In genomic region chr11:119428649-119429136, GRCm38 (mm10) we compare ENCODE assay signal across 8 mouse cellular contexts. TPM values are rescaled to one million over a fixed set of nuclear protein-coding genes. Genes with fewer than 3 reads are reported as not detected.
A peak's percentile ranks its signal among the peaks of the same experiment; 100 is the strongest.
DNase-seq lines count a peak whose midpoint lies in the region; ATAC-seq and TF ChIP-seq lines count a peak whose summit lies in the region.

No protein-coding gene starts in this region.

- H3K4me2 ChIP-seq in hindbrain, embryonic 11.5 days (replicated peaks; ENCODE audit: low read depth, low read length), result peak overlapping the region; percentile 40
- H3K4me2 ChIP-seq in limb, embryonic 14.5 days (replicated peaks; ENCODE audit: low read depth, low read length, severe bottlenecking), result peak overlapping the region; percentile 49
- H3K4me2 ChIP-seq in midbrain, embryonic 15.5 days, result peak overlapping the region; percentile 74

- peak overlapping the region; percentile 44 for H3K4me3 ChIP-seq in forebrain, embryonic 10.5 days
- peak overlapping the region; percentile 13; the same call in 1 of the 2 replicates for H3K4me3 ChIP-seq in hindbrain, embryonic 11.5 days (ENCODE audit: low read depth, low read length)
- peak overlapping the region; percentile 15 for H3K4me3 ChIP-seq in limb, embryonic 14.5 days (replicated peaks; ENCODE audit: low read length)
- peak overlapping the region; percentile 38 for H3K4me3 ChIP-seq in midbrain, embryonic 15.5 days
- no peak overlapping the region for H3K4me3 ChIP-seq in thymus, adult 2 months (ENCODE audit: control insufficient read depth, insufficient read depth, low read length)

- H3K9me3 ChIP-seq in forebrain, embryonic 10.5 days, result no peaks in the 10 kb centered on the region
- H3K9me3 ChIP-seq in hindbrain, embryonic 11.5 days (ENCODE audit: control insufficient read depth, low read length), result no peaks in the 10 kb centered on the region
- H3K9me3 ChIP-seq in limb, embryonic 14.5 days (ENCODE audit: control insufficient read depth, low read length), result no peaks in the 10 kb centered on the region
- H3K9me3 ChIP-seq in midbrain, embryonic 15.5 days, result no peaks in the 10 kb centered on the region

- no peaks in the 10 kb centered on the region for H3K27me3 ChIP-seq in forebrain, embryonic 10.5 days (ENCODE audit: poor library complexity, severe bottlenecking)
- no peaks in the 10 kb centered on the region for H3K27me3 ChIP-seq in hindbrain, embryonic 11.5 days (ENCODE audit: control insufficient read depth, insufficient read depth, low read length)
- H3K27me3 ChIP-seq in limb, embryonic 14.5 days (ENCODE audit: control insufficient read depth, insufficient read depth, low read length), result no peaks in the 10 kb centered on the region
- H3K27me3 ChIP-seq in midbrain, embryonic 15.5 days (replicated peaks), result no peaks in the 10 kb centered on the region
- H3K27me3 ChIP-seq in thymus, adult 2 months (ENCODE audit: control insufficient read depth, insufficient read depth, low read length), result no peaks in the 10 kb centered on the region

- no peak for TF ChIP-seq POLR2A in limb, embryonic 14.5 days (IDR thresholded peaks at IDR 0.05; ENCODE audit: borderline replicate concordance, extremely low read depth, insufficient read depth, insufficient read length)
- TF ChIP-seq POLR2A in thymus, adult 2 months (IDR thresholded peaks at IDR 0.05; ENCODE audit: control insufficient read depth, extremely low read depth, insufficient read depth, low read length, poor library complexity), result no peak

- WGBS in forebrain, embryonic 10.5 days, result 1% methylated on average over 30 of the region's 35 CpGs
- 1% methylated on average over 29 of the region's 35 CpGs for WGBS in hindbrain, embryonic 11.5 days
- 2% methylated on average over 30 of the region's 35 CpGs for WGBS in limb, embryonic 14.5 days
- under 1% methylated on average over 31 of the region's 35 CpGs for WGBS in midbrain, embryonic 15.5 days
- WGBS in thymus, adult 2 months, result 2% methylated on average over 32 of the region's 35 CpGs

- H3K27ac ChIP-seq in forebrain, embryonic 10.5 days, result 0 out of 2 replicates have a peak overlapping the region, but pooled peaks have one; percentile 20
- H3K27ac ChIP-seq in hindbrain, embryonic 11.5 days (ENCODE audit: low read depth, low read length), result no peak overlapping the region
- no peak overlapping the region for H3K27ac ChIP-seq in limb, embryonic 14.5 days (replicated peaks; ENCODE audit: low read depth, low read length)
- H3K27ac ChIP-seq in midbrain, embryonic 15.5 days, result no peak overlapping the region
- H3K27ac ChIP-seq in thymus, adult 2 months (ENCODE audit: control insufficient read depth, insufficient read depth, low read length), result peak overlapping the region; percentile 92

- 0 out of 2 replicates have a peak, but pooled peaks have one; percentile 53 for ATAC-seq in hindbrain, embryonic 11.5 days (ENCODE audit: low FRiP score)
- ATAC-seq in limb, embryonic 14.5 days (ENCODE audit: low FRiP score, low read depth), result 0 out of 2 replicates have a peak, but pooled peaks have one; percentile 26
- no peak for ATAC-seq in midbrain, embryonic 15.5 days (replicated peaks)

- H3K9ac ChIP-seq in hindbrain, embryonic 11.5 days (ENCODE audit: low read depth, low read length), result no peak overlapping the region
- H3K9ac ChIP-seq in limb, embryonic 14.5 days (ENCODE audit: low read depth, low read length, severe bottlenecking), result peak overlapping the region; percentile 5; the same call in 1 of the 2 replicates
- no peak overlapping the region for H3K9ac ChIP-seq in midbrain, embryonic 15.5 days

- H3K36me3 ChIP-seq in forebrain, embryonic 10.5 days (replicated peaks), result no peaks in the 10 kb centered on the region
- no peaks in the 10 kb centered on the region for H3K36me3 ChIP-seq in hindbrain, embryonic 11.5 days (ENCODE audit: control insufficient read depth, insufficient read depth, low read length)
- peaks cover 4% of the 10 kb centered on the region; the same call in 1 of the 2 replicates for H3K36me3 ChIP-seq in limb, embryonic 14.5 days (ENCODE audit: control insufficient read depth, insufficient read depth, low read length)
- H3K36me3 ChIP-seq in midbrain, embryonic 15.5 days (replicated peaks), result no peaks in the 10 kb centered on the region
- H3K36me3 ChIP-seq in thymus, adult 2 months (ENCODE audit: control insufficient read depth, insufficient read depth, low read length), result peaks cover 11% of the 10 kb centered on the region

- peaks cover 16% of the 10 kb centered on the region for H3K4me1 ChIP-seq in forebrain, embryonic 10.5 days
- no peaks in the 10 kb centered on the region for H3K4me1 ChIP-seq in hindbrain, embryonic 11.5 days (replicated peaks; ENCODE audit: control insufficient read depth, insufficient read depth, low read length)
- H3K4me1 ChIP-seq in limb, embryonic 14.5 days (ENCODE audit: control insufficient read depth, insufficient read depth, low read length), result no peaks in the 10 kb centered on the region
- H3K4me1 ChIP-seq in midbrain, embryonic 15.5 days, result peaks cover 7% of the 10 kb centered on the region
- peaks cover 16% of the 10 kb centered on the region for H3K4me1 ChIP-seq in thymus, adult 2 months (replicated peaks; ENCODE audit: control insufficient read depth, insufficient read depth, low read length)

- peak; percentile 89 for DNase-seq in CD4-positive helper T cell, adult 2 months (ENCODE audit: low read depth, low spot score)
- DNase-seq in adrenal gland, adult 18-20 months (ENCODE audit: low spot score in 2 of 2), result peak; percentile 20 to 45
- DNase-seq in forebrain, embryonic 10.5 days (ENCODE audit: extremely low spot score, low spot score), result peak; percentile 65
- DNase-seq in hindbrain, embryonic 11.5 days (ENCODE audit: low spot score), result peak; percentile 51
- peak; percentile 3 for DNase-seq in limb, embryonic 14.5 days (ENCODE audit: low spot score)
- peak; percentile 80 for DNase-seq in thymus, adult 2 months
- no peak for DNase-seq in right cerebral cortex, postnatal 14 days

- TF ChIP-seq CTCF in thymus, adult 2 months (IDR thresholded peaks at IDR 0.05; ENCODE audit: borderline replicate concordance, control insufficient read depth, extremely low read depth, insufficient read depth, low read length, poor library complexity), result no peak

RNA-seq across cellular contexts. Expression of gene Rnf213, which starts 35.8 kb away (rescaled TPM):
- total RNA-seq in adrenal gland, adult 18-20 months (2021), result 10 to 100 TPM; 19.1 to 20.6 TPM
- 1.4 and 1.5 TPM in 2 replicates for polyA plus RNA-seq in forebrain, embryonic 10.5 days (2016; fragmentation: Nextera tagmentation; extraction: Ambion mirVana)
- 2.0 and 2.1 TPM in 2 replicates for polyA plus RNA-seq in hindbrain, embryonic 11.5 days (2014; fragmentation: Nextera tagmentation; extraction: Ambion mirVana)
- polyA plus RNA-seq in limb, embryonic 14.5 days (2012; rRNA removed), result 9.2 and 9.5 TPM in 2 replicates
- 5.8 and 7.5 TPM in 2 replicates for polyA plus RNA-seq in limb, embryonic 14.5 days (2014; fragmentation: Nextera tagmentation; extraction: Ambion mirVana)
- 1.4 and 1.6 TPM in 2 replicates for polyA plus RNA-seq in midbrain, embryonic 15.5 days (2015; fragmentation: Nextera tagmentation; extraction: Ambion mirVana)
- 47.9 and 52.5 TPM in 2 replicates for polyA plus RNA-seq in thymus, adult 2 months (2012; rRNA removed)

Comparison
In these comparisons a context has a peak if more than half of its experiments do, and no peak if none do; other contexts are left out.
1. H3K27ac ChIP-seq: peak in forebrain, embryonic 10.5 days (single experiment) and thymus, adult 2 months (single experiment); none in hindbrain, embryonic 11.5 days (single experiment), limb, embryonic 14.5 days (single experiment) and midbrain, embryonic 15.5 days (single experiment).
2. Peak in every context shown above with its lines, with median percentiles within 50 percentile points of each other: H3K4me2 ChIP-seq.